Comparison of ENCODE assay signal across 18 mouse cellular contexts in the genomic region with DNA sequence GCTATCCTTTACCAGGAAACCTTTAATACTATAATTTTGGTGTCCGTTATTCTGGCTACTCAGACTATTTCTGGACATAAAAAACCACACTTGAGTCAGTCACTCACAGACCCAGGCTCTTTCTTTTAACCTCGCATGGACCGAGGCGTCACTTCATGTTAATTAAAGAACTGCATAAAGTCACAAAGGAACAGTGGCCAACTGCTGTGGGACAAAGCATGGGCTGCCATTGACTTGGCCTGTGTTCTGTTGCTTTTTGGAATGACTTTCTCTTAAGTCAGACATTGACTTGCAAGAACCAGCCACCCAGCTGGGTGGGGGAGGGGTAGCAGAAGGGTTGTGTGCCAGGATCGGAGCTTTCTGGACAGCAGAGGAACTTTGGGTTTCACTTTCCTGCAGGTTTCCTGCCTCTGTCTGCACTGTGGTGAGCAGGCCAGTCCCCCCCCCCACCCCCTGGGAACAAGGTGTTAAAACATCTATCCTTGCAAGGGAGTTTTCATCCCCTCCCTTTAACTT.
DNase-seq lines count a peak whose midpoint lies in the region; ATAC-seq lines count a peak whose summit lies in the region.
"Had no signal": no experiment of that assay in that cellular context is flagged by ENCODE, and none has a peak within 500 bp of the region (broad histone marks: within the 10 kb centered on the region; RNA-seq: fewer than 3 reads in every experiment).

No protein-coding gene starts in this region.

- 0 out of 2 replicates have a peak overlapping the region, but pooled peaks have one; percentile 24 for H3K27ac ChIP-seq in hindbrain, embryonic 10.5 days
- H3K27ac ChIP-seq in hindbrain, embryonic 13.5 days, result no peak overlapping the region
- H3K27ac ChIP-seq: embryonic facial prominence, embryonic 12.5 days; forebrain, embryonic 15.5 days; heart, adult 2 months; heart, embryonic 15.5 days had no signal

- H3K36me3 ChIP-seq in hindbrain, embryonic 10.5 days, result no peaks in the 10 kb centered on the region
- H3K36me3 ChIP-seq in hindbrain, embryonic 13.5 days, result no peaks in the 10 kb centered on the region
- H3K36me3 ChIP-seq: embryonic facial prominence, embryonic 12.5 days; forebrain, embryonic 15.5 days; heart, embryonic 15.5 days had no signal

- peaks cover 24% of the 10 kb centered on the region; the same call in 1 of the 2 replicates for H3K27me3 ChIP-seq in hindbrain, embryonic 10.5 days (ENCODE audit: insufficient read depth, poor library complexity, severe bottlenecking)
- peaks cover 3% of the 10 kb centered on the region; the same call in 1 of the 2 replicates for H3K27me3 ChIP-seq in hindbrain, embryonic 13.5 days
- H3K27me3 ChIP-seq: embryonic facial prominence, embryonic 12.5 days; forebrain, embryonic 15.5 days; heart, embryonic 15.5 days had no signal

- H3K9me3 ChIP-seq in hindbrain, embryonic 10.5 days, result no peaks in the 10 kb centered on the region
- H3K9me3 ChIP-seq in hindbrain, embryonic 13.5 days, result no peaks in the 10 kb centered on the region
- H3K9me3 ChIP-seq: embryonic facial prominence, embryonic 12.5 days; forebrain, embryonic 15.5 days; heart, embryonic 15.5 days had no signal

- DNase-seq in hindbrain, embryonic 10.5 days (ENCODE audit: low spot score), result peak; percentile 37
- DNase-seq in left cerebral cortex, postnatal 4 days, result peak; percentile 76
- no peak for DNase-seq in left cerebral cortex, adult 11 months (ENCODE audit: low spot score)
- peak; percentile 4 for DNase-seq in 3134 (ENCODE audit: extremely low read depth, insufficient read length, low spot score)
- DNase-seq in ZHBTc4 (ENCODE audit: low read depth, low spot score), result peak; percentile 21
- no peak for DNase-seq in gastrocnemius, postnatal 36 days
- DNase-seq: adrenal gland, postnatal 14 days; cerebellum, adult 18-20 months; cerebellum, adult 9-11 months; gastrocnemius, postnatal 10 days; heart, adult 2 months; heart, postnatal 14 days; kidney, adult 11 months had no signal

- intact Hi-C loops in left cerebral cortex, postnatal 4 days (cut with DNase I), result no loop called here
- intact Hi-C loops in gastrocnemius, postnatal 36 days (cut with DNase I), result loop anchor here (5.0 kb wide), 1 partner anchor 178 kb away; no protein-coding TSS in a partner anchor

- 46% methylated on average over 5 of the region's 5 CpGs for WGBS in hindbrain, embryonic 10.5 days
- WGBS in hindbrain, embryonic 13.5 days, result 34% methylated on average over 5 of the region's 5 CpGs

- peaks cover 26% of the 10 kb centered on the region for H3K4me1 ChIP-seq in hindbrain, embryonic 10.5 days (replicated peaks)
- peaks cover 27% of the 10 kb centered on the region for H3K4me1 ChIP-seq in hindbrain, embryonic 13.5 days (replicated peaks)
- H3K4me1 ChIP-seq: heart, embryonic 15.5 days had no signal

- no peak overlapping the region for H3K4me3 ChIP-seq in hindbrain, embryonic 10.5 days
- H3K4me3 ChIP-seq in hindbrain, embryonic 13.5 days, result no peak overlapping the region
- H3K4me3 ChIP-seq: embryonic facial prominence, embryonic 12.5 days; forebrain, embryonic 15.5 days; heart, adult 2 months; heart, embryonic 15.5 days had no signal

- no peak overlapping the region for H3K9ac ChIP-seq in hindbrain, embryonic 13.5 days
- H3K9ac ChIP-seq: embryonic facial prominence, embryonic 12.5 days; forebrain, embryonic 15.5 days; heart, embryonic 15.5 days had no signal

- no peak overlapping the region for H3K4me2 ChIP-seq in hindbrain, embryonic 13.5 days
- H3K4me2 ChIP-seq: embryonic facial prominence, embryonic 12.5 days; forebrain, embryonic 15.5 days; heart, embryonic 11.5 days; heart, embryonic 15.5 days had no signal

- ATAC-seq in hindbrain, embryonic 13.5 days (ENCODE audit: low FRiP score), result no peak
- ATAC-seq: forebrain, embryonic 15.5 days had no signal

Comparison
In these comparisons a context has a peak if more than half of its experiments do, and no peak if none do; other contexts are left out.
1. DNase-seq: peak in hindbrain, embryonic 10.5 days (single experiment), left cerebral cortex, postnatal 4 days (single experiment), 3134 (single experiment) and ZHBTc4 (single experiment); none in left cerebral cortex, adult 11 months (single experiment) and gastrocnemius, postnatal 36 days (0 of 2).